Mouse (Mus musculus) liver, embryonic 11.5 days (tissue): ENCODE measurements around the gene Scarf1. TPM values are rescaled to one million over a fixed set of nuclear protein-coding genes. Genes with fewer than 3 reads are reported as not detected.

Experiments
- microRNA counts: library from miRNA; unstranded; fragments of <30 nt; microRNA quantifications from one replicate; lab custom pipeline; 2015
- microRNA-seq: library from miRNA; unstranded; fragments of <30 nt; microRNA quantifications from one replicate; pipeline ENCODE4, GENCODE M21; 2017; ENCODE audit warnings: borderline number of aligned reads
- polyA plus RNA-seq: library from polyadenylated mRNA; unstranded; fragments of >200 nt; fragmentation: Nextera tagmentation; extraction: Ambion mirVana; gene quantifications from 2 replicates; pipeline ENCODE4 v1.2.1, GENCODE M21; 2014

Scarf1 gene
- polyA plus RNA-seq, 1 experiment from 2014 or later = 7.0 TPM

MicroRNA genes within 50 kb of the gene (microRNA counts, 519-probe panel; counts per million panel counts)
- 6,229 counts per million, percentile 70 among the panel's probes with 10 or more counts for microRNA mmu-miR-22 (lab: Ali Mortazavi, UCI)

Small RNA genes within 50 kb of the gene (microRNA-seq; reads per million reads assigned to microRNA genes)
- gene Mir22 (7,447 reads per million, percentile 91 among the genes with 10 or more reads in this experiment), gene Mir3971 (not detected)

Other genes with a start within 250 kb of the Scarf1 start
- gene Rpa1, start 165.2 kb upstream of the Scarf1 start, polyA plus RNA-seq = 149 and 154 TPM in 2 replicates
- 10.4 and 10.9 TPM in 2 replicates for gene Smyd4, start 165.1 kb upstream of the Scarf1 start, polyA plus RNA-seq
- gene Serpinf1, start 90.8 kb upstream of the Scarf1 start, polyA plus RNA-seq = 217 and 224 TPM in 2 replicates
- gene Serpinf2, start 73.9 kb upstream of the Scarf1 start, polyA plus RNA-seq = 321 and 377 TPM in 2 replicates
- 21.8 and 21.9 TPM in 2 replicates for gene Wdr81, start 58.8 kb upstream of the Scarf1 start, polyA plus RNA-seq
- gene Tlcd2, start 51.8 kb upstream of the Scarf1 start, polyA plus RNA-seq = 29.8 and 33.0 TPM in 2 replicates
- gene Prpf8, start 26.7 kb upstream of the Scarf1 start, polyA plus RNA-seq = 105 and 119 TPM in 2 replicates
- 1.2 and 1.5 TPM in 2 replicates for gene Rilp, start 3.4 kb upstream of the Scarf1 start, polyA plus RNA-seq
- gene Slc43a2, start 18.2 kb downstream of the Scarf1 start, polyA plus RNA-seq = 5.5 and 7.8 TPM in 2 replicates
- 63.2 and 65.1 TPM in 2 replicates for gene Pitpna, start 74.6 kb downstream of the Scarf1 start, polyA plus RNA-seq
- gene Inpp5k, start 117.4 kb downstream of the Scarf1 start, polyA plus RNA-seq = 21.9 and 22.2 TPM in 2 replicates
- gene Myo1c, start 137.0 kb downstream of the Scarf1 start, polyA plus RNA-seq = 37.4 and 41.9 TPM in 2 replicates
- 70.4 and 71.1 TPM in 2 replicates for gene Crk, start 165.7 kb downstream of the Scarf1 start, polyA plus RNA-seq
- 710 and 755 TPM in 2 replicates for gene Ywhae, start 219.3 kb downstream of the Scarf1 start, polyA plus RNA-seq